In the genomic region with DNA sequence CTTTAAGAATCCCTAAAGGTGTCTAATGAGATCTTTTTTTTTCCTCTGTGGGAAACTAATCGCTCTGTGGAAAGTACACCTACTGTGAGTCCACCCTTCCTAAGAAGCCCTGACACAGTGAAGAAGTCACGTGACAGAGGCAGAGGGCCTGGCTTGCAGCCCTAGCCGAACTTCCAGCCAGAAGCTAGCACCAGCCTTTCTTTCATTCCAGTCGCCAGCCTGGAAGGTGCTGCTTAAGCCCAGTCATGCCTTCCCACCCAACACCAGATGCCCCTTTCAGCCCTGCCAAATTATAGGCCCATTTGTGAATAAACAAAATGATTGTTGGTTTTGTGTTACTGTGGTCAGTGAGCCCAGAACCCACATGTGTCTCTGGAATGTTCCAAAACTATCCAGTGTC, we compare ENCODE assay signal across 13 mouse cellular contexts.
"Had no signal": no experiment of that assay in that cellular context is flagged by ENCODE, and none has a peak within 500 bp of the region (broad histone marks: within the 10 kb centered on the region; RNA-seq: fewer than 3 reads in every experiment).

No protein-coding gene starts in this region.

- H3K27ac ChIP-seq: left cerebral cortex, adult 2 months; limb, embryonic 15.5 days; liver, embryonic 12.5 days; midbrain, embryonic 10.5 days; midbrain, embryonic 15.5 days; neural tube, embryonic 13.5 days had no signal

- ATAC-seq: liver, embryonic 12.5 days had no signal

- H3K4me1 ChIP-seq: limb, embryonic 15.5 days; liver, embryonic 12.5 days had no signal

- H3K36me3 ChIP-seq: limb, embryonic 15.5 days; liver, embryonic 12.5 days; midbrain, embryonic 10.5 days; midbrain, embryonic 15.5 days; neural tube, embryonic 13.5 days had no signal

- DNase-seq: kidney, adult 8-10 months; kidney, postnatal 36 days; lung, embryonic 14.5 days; lung, postnatal 10 days; lung, postnatal 4 days; right cerebral cortex, postnatal 25 days; thymus, postnatal 36 days had no signal

- H3K4me2 ChIP-seq: limb, embryonic 15.5 days; liver, embryonic 12.5 days; lung, embryonic 14.5 days; midbrain, embryonic 15.5 days; neural tube, embryonic 13.5 days had no signal

- H3K9me3 ChIP-seq: limb, embryonic 15.5 days; liver, embryonic 12.5 days; midbrain, embryonic 10.5 days; midbrain, embryonic 15.5 days; neural tube, embryonic 13.5 days had no signal

- H3K4me3 ChIP-seq: left cerebral cortex, adult 2 months; limb, embryonic 15.5 days; liver, embryonic 12.5 days; midbrain, embryonic 10.5 days; midbrain, embryonic 15.5 days; neural tube, embryonic 13.5 days had no signal

- H3K27me3 ChIP-seq: limb, embryonic 15.5 days; liver, embryonic 12.5 days; midbrain, embryonic 15.5 days; neural tube, embryonic 13.5 days had no signal

- H3K9ac ChIP-seq: limb, embryonic 15.5 days; liver, embryonic 12.5 days; lung, embryonic 14.5 days; midbrain, embryonic 15.5 days; neural tube, embryonic 13.5 days had no signal
